Mouse (Mus musculus) stomach, postnatal 0 days (tissue): ENCODE measurements around the gene Qdpr. TPM values are rescaled to one million over a fixed set of nuclear protein-coding genes. Genes with fewer than 3 reads are reported as not detected.
"Not testable (repeated sequence)": the region's sequence is repeated elsewhere in the genome, so short reads cannot be mapped to it uniquely, and the experiment has no call there.

ENCODE experiments used
- ATAC-seq: fragments of 200-750 bp; cut with Nextera tagmentation; 2 replicates; pipeline ENCODE4 v1.8.0; 2017; ENCODE audit not compliant: low FRiP score, low TSS enrichment
- DNase-seq: peaks from one replicate; pipeline ENCODE4 v3.0.0-alpha.2; 2016; ENCODE audit warnings: low spot score
- H3K27ac ChIP-seq: fragments of 300-500 bp; sonication (generic); replicated peaks from 2 replicates; pipeline ENCODE4 v1.5.1; 2014; ENCODE audit warnings: mild to moderate bottlenecking, control low read depth
- H3K27me3 ChIP-seq: fragments of 300-500 bp; sonication (generic); 2 replicates; pipeline ENCODE4 v1.6.1; 2014; ENCODE audit warnings: low read length; ENCODE audit not compliant: control insufficient read depth, insufficient read depth
- H3K36me3 ChIP-seq: fragments of 300-500 bp; sonication (generic); 2 replicates; pipeline ENCODE4 v1.6.1; 2014; ENCODE audit warnings: low read length, mixed read lengths; ENCODE audit not compliant: control insufficient read depth, insufficient read depth
- H3K4me1 ChIP-seq: fragments of 300-500 bp; sonication (generic); replicated peaks from 2 replicates; pipeline ENCODE4 v1.6.1; 2014; ENCODE audit warnings: antibody characterized with exemption; ENCODE audit not compliant: control insufficient read depth, insufficient read depth
- H3K4me2 ChIP-seq: fragments of 300-500 bp; sonication (generic); replicated peaks from 2 replicates; pipeline ENCODE4 v1.6.1; 2014; ENCODE audit warnings: low read depth, mild to moderate bottlenecking, control low read depth, moderate library complexity
- H3K4me3 ChIP-seq: fragments of 300-500 bp; sonication (generic); 2 replicates; pipeline ENCODE4 v1.5.1; 2014; ENCODE audit warnings: low read depth, low read length, control low read depth
- H3K9ac ChIP-seq: fragments of 300-500 bp; sonication (generic); 2 replicates; pipeline ENCODE4 v1.6.1; 2014; ENCODE audit warnings: mild to moderate bottlenecking, low read length, control low read depth, mixed read lengths
- H3K9me3 ChIP-seq: fragments of 300-500 bp; sonication (generic); 2 replicates; pipeline ENCODE4 v1.6.1; 2016; ENCODE audit warnings: low read length; ENCODE audit not compliant: control insufficient read depth
- CTCF ChIP-seq: IDR thresholded peaks from 2 replicates; pipeline ENCODE4 v1.5.1; 2016; ENCODE audit warnings: antibody characterized with exemption, low read depth, mild to moderate bottlenecking, moderate library complexity
- EP300 ChIP-seq: optimal IDR thresholded peaks from 2 replicates; pipeline ENCODE3; 2016; ENCODE audit warnings: antibody characterized with exemption
- WGBS: fragments of 180-500 bp; shearing (Covaris S2); extraction: QIAGEN DNeasy Blood & Tissue Kit; methylation state at CpG from one replicate; pipeline ENCODE4 v1.1.7; 2014; 5-methylcytosine and 5-hydroxymethylcytosine counted together
- polyA plus RNA-seq: library from polyadenylated mRNA; unstranded; fragments of >200 nt; fragmentation: Nextera tagmentation; extraction: Ambion mirVana; gene quantifications from 2 replicates; pipeline ENCODE4 v1.2.1, GENCODE M21; 2015

Gene Qdpr
- polyA plus RNA-seq, 1 experiment from 2014 or later = 91.4 TPM

DNA sequence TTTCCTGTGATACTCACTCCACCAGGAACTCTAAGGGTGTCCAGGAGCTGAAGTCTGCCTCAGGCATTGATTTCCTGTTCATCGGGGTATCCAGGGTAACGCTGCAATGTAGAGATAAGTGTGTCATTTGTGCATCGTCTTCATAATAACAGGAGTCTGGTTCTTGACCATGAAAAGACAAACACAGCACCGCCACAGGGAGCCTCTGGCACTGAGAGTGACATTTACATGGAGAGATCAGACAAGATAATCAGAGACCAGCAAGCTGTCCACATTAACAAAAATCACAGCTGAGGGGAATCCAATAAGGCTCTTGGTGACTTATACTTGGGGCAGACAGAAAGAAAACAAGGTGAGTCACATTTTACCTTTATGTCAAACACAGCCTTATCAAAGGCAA is 12.2 kb downstream of the Qdpr start:
- Histone ChIP-seq H3K4me3 (no peak overlapping the region), H3K4me2 (no peak overlapping the region), H3K4me1 (no peaks in the 10 kb centered on the region), H3K36me3 (peaks cover 19% of the 10 kb centered on the region), H3K27me3 (no peaks in the 10 kb centered on the region), H3K9me3 (no peaks in the 10 kb centered on the region), H3K27ac (no peak overlapping the region), H3K9ac (no peak overlapping the region)
- WGBS = 68% methylated on average over 4 of the region's 4 CpGs
- no peak for DNase-seq
- ATAC-seq = no peak
- TF ChIP-seq EP300 (no peak), CTCF (no peak)

DNA sequence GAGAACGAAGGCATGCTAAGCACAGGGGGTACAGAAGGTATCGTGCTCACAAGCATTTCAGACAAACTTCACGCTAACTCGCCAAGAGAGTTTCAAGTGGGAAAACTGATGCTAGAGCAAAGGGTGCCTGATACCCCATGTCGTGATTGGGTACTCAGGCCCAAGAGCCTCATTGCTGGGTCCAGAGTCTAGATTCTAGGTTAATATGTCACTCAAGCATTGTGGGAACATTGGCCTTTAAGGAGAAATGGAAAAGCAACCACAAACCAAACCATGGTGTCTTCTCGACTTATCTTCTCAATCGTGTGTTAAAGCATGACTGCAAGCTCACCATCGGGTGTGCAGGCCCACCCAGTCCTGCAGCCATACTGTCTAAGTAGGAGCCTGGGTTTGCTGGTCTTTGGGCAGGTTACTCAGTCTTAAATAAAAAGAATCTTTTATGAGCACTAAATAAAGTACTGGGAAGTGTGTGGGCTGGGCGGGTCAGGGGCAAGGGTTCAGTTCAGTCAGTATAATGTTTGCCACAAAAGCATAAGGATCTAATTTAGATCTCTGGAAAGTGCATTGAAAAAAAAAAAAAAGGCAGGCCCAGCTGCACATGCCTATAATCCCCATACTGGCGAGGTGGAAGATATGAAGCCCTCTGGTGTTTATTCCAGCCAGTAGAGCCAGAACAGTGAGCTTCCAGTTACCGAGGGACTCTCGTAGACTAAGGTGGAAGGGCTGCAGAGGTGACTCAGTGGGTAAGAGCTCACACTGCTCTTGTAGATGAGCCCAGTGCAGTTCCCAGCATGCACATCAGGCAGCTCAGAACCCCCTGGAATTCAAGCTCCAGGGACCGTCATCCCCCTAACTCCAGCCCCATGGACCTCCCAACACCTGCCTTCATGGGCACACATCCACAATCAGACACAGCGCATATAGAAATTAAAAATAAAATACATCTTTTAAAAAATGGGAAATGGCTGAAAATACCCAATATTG is 13.8 kb downstream of the Qdpr start:
- no peak for DNase-seq
- WGBS = 83% methylated on average over 14 of the region's 14 CpGs

DNA sequence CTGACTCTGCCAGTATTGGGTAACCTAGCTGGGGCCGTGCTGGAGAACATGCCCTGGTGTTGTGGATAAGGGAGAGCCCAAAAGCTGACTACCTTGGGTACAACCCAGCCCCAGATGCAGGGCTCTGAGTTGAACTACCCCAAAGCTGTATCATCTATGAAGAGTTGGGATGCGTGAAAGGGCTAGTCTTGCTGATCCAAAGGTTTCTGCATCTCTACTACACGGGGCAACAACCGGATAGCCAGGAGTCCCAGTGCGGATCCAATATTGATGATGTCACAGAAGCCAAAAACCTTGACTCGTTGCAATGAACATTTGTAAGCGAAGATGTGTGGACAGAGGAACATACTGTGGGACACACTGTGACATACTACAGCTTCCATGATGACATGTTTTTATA is 22.1 kb downstream of the Qdpr start:
- no peak overlapping the region for H3K4me3 ChIP-seq
- no peak overlapping the region for H3K4me2 ChIP-seq
- TF ChIP-seq EP300 (no peak), CTCF (no peak)
- no peaks in the 10 kb centered on the region for H3K9me3 ChIP-seq
- H3K36me3 ChIP-seq = no peaks in the 10 kb centered on the region
- H3K4me1 ChIP-seq = no peaks in the 10 kb centered on the region
- 92% methylated on average over 7 of the region's 7 CpGs for WGBS
- H3K9ac ChIP-seq = no peak overlapping the region
- no peak for DNase-seq
- H3K27me3 ChIP-seq = no peaks in the 10 kb centered on the region
- H3K27ac ChIP-seq = no peak overlapping the region
- ATAC-seq = no peak

More for the DNA sequence above, 13.8 kb downstream of the Qdpr start:
- no peak for ATAC-seq
- Histone ChIP-seq H3K27ac (no peak overlapping the region), H3K36me3 (peaks cover 16% of the 10 kb centered on the region), H3K9me3 (no peaks in the 10 kb centered on the region), H3K9ac (no peak overlapping the region), H3K4me1 (no peaks in the 10 kb centered on the region), H3K4me3 (no peak overlapping the region), H3K4me2 (no peak overlapping the region), H3K27me3 (no peaks in the 10 kb centered on the region)
- no peak for TF ChIP-seq EP300
- no peak for TF ChIP-seq CTCF

DNA sequence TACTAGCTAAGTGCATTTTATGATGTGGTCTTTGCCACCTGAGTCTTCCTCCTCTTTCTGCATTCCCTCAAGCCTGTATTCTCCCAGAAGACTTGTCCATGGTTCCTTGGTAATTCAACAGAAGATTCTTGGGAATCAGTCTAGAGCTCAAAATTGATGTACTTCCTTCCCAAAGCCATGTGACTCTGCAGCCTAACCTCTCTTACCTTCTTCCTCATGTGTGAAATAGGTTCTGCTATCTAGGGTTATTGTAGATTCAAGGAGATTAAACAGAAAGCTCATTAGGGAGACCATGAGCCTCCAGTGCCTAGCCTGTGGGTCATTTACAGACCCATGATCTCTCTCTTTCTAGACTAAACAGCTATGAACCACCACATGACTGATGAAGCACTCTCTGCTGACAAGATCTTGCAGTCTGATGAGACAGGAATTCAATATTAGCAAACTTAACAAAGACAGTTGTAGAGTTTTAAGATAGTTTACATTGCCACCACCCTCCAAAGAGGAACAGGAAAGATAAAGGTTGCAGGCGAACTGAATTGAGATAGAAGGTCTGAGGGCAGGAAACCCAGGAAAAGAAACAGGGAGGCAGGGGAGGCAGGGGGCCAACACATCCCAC is 23.5 kb downstream of the Qdpr start:
- H3K27ac ChIP-seq = no peak overlapping the region
- TF ChIP-seq CTCF (no peak), EP300 (no peak)
- no peak overlapping the region for H3K4me3 ChIP-seq
- 39% methylated on average over 1 of the region's 1 CpGs for WGBS
- no peak for ATAC-seq
- no peaks in the 10 kb centered on the region for H3K9me3 ChIP-seq
- no peak for DNase-seq
- no peaks in the 10 kb centered on the region for H3K27me3 ChIP-seq
- no peak overlapping the region for H3K4me2 ChIP-seq
- H3K36me3 ChIP-seq = no peaks in the 10 kb centered on the region
- H3K9ac ChIP-seq = no peak overlapping the region
- no peaks in the 10 kb centered on the region for H3K4me1 ChIP-seq

DNA sequence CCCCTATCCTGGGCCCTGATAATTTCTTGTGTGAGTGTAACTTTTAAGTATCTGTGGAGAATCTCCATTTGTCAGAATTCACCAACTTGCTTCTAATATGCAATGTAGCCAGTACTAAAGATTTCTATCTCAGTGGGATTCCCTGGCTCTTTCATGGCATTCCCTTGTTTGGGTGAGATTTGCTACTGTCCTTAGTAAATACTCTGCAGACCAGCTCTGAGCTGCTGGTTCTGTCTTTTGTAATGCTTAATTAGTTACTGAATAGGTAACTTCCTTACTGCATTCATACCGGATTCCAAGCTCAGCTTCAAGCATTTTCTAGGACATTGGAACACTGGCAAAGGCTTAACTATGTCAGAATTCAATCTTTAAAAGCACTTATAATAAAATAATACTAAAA is 24.3 kb downstream of the Qdpr start:
- H3K27ac ChIP-seq, DNase-seq, H3K9me3 ChIP-seq, H3K27me3 ChIP-seq, ATAC-seq, H3K4me3 ChIP-seq, H3K4me2 ChIP-seq, H3K36me3 ChIP-seq, H3K9ac ChIP-seq, H3K4me1 ChIP-seq: not testable (repeated sequence)
- 67% methylated on average over 1 of the region's 1 CpGs for WGBS
